Mouse (Mus musculus) thymus, postnatal 4 days (tissue): ENCODE measurements around the gene Btbd35f23.
"Not testable (repeated sequence)": the region's sequence is repeated elsewhere in the genome, so short reads cannot be mapped to it uniquely, and the experiment has no call there.

Experiments
- DNase-seq: peaks from one replicate; pipeline ENCODE4 v3.0.0; 2021

Btbd35f23 gene

GRCm38 (mm10) chrX:3076575-3076974, at the start of gene Btbd35f23:
Gene Btbd35f23 (plus strand): TSS chrX:3076875.
- not testable (repeated sequence) for DNase-seq
